Mouse (Mus musculus): Measurements from ENCODE around the gene Atf7. TPM values are rescaled to one million over a fixed set of nuclear protein-coding genes. Genes with fewer than 3 reads are reported as not detected.

Gene Atf7
- total and polyA plus RNA-seq, 2 experiments from 2014 or later = 13.5 to 15.0 TPM

DNA sequence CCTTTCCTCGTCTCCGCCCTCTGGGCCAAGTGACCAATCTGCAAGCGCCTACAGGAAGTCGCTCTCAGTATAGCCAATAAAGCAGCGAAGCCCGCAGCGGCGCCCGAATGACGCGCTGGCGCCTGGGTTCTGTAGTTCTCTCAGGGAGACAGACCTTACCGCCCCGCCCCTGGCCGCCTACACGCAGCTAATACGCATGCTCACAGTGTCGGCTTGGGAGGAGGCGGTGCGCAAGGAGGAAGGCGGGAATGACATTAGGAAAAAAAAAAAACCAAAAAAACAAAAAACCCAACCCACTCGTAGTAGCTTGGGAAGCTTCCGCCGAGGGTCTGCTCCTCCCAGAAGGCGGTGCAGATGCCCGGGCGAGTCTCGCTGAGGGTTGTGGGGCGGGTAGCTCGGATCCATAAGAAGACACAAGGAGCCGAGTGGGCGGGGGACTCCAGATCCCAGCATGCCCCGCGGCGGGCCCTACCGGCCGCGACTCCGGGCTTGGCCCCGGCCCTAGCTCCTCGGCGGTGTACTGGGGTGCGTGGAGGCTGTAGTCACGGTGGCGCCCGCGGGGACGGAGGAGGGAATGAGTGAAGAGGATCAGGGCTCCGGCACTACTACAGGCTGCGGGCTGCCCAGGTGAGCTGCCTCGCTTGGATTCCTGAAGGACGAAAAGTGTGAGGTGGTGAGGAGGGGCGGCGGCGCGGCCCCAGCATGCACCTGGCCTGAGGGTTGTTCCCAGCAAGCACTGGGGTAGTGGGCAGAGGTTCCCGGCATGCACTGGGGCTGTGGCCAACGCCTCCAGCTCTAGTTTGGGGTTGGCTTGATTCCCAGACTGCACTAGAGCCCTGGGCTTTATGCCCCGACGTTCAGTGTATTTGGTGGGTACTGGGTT is 107.0 kb downstream of the Atf7 start, which contains the start of gene Tarbp2:
TSS of gene Tarbp2 (plus strand) at position 217 of the 883 bp plus-strand sequence.
- H3K9me3 ChIP-seq (ENCODE audit: low read length) = no peaks in the 10 kb centered on the region
- no peak for TF ChIP-seq CTCF (IDR thresholded peaks at IDR 0.05; ENCODE audit: low read depth)
- H3K27me3 ChIP-seq (ENCODE audit: insufficient read depth, low read length) = no peaks in the 10 kb centered on the region
- H3K9ac ChIP-seq (replicated peaks; ENCODE audit: low read length) = peak within 1 kb of the TSS; percentile 79
- ATAC-seq (peak; percentile 93), DNase-seq (ENCODE audit: low spot score) (peak; percentile 100)
- peak within 1 kb of the TSS; percentile 95 for H3K4me2 ChIP-seq (ENCODE audit: low read depth, low read length)
- H3K4me1 ChIP-seq (ENCODE audit: insufficient read depth, low read length) = peaks cover 16% of the 10 kb centered on the region
- H3K4me3 ChIP-seq (ENCODE audit: low read length) = peak within 1 kb of the TSS; percentile 76
- under 1% methylated on average over 60 of the region's 60 CpGs for WGBS
- H3K27ac ChIP-seq = peak within 1 kb of the TSS; percentile 99
- peaks cover 5% of the 10 kb centered on the region for H3K36me3 ChIP-seq (ENCODE audit: insufficient read depth, low read length)

DNA sequence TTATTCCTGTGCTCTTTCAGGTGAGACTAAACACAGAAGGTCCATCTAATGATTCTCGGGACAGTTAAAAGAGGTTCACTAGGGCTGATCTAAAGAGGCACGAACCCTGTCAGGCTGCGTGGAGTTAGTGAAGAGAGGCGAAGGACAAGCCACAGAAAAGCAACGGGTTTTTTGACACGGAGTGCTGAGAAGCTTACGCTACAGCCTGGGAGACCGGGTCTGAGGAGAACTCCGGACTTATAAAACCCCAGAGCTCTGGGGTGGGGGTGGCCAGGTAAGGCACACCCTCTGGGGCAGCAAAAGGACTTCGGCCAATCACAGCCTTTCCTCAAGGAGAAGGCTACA is 107.7 kb downstream of the Atf7 start:
- H3K27ac ChIP-seq = peak overlapping the region; percentile 99
- DNase-seq (ENCODE audit: low spot score) (no peak), ATAC-seq (no peak)
- no peak for TF ChIP-seq CTCF (IDR thresholded peaks at IDR 0.05; ENCODE audit: low read depth)
- peak overlapping the region; percentile 95 for H3K4me2 ChIP-seq (ENCODE audit: low read depth, low read length)
- H3K9me3 ChIP-seq (ENCODE audit: low read length) = no peaks in the 10 kb centered on the region
- H3K4me3 ChIP-seq (ENCODE audit: low read length) = peak overlapping the region; percentile 76
- peaks cover 16% of the 10 kb centered on the region for H3K4me1 ChIP-seq (ENCODE audit: insufficient read depth, low read length)
- peak overlapping the region; percentile 79 for H3K9ac ChIP-seq (replicated peaks; ENCODE audit: low read length)
- WGBS = under 1% methylated on average over 10 of the region's 10 CpGs
- H3K36me3 ChIP-seq (ENCODE audit: insufficient read depth, low read length) = peaks cover 5% of the 10 kb centered on the region
- H3K27me3 ChIP-seq (ENCODE audit: insufficient read depth, low read length) = no peaks in the 10 kb centered on the region

DNA sequence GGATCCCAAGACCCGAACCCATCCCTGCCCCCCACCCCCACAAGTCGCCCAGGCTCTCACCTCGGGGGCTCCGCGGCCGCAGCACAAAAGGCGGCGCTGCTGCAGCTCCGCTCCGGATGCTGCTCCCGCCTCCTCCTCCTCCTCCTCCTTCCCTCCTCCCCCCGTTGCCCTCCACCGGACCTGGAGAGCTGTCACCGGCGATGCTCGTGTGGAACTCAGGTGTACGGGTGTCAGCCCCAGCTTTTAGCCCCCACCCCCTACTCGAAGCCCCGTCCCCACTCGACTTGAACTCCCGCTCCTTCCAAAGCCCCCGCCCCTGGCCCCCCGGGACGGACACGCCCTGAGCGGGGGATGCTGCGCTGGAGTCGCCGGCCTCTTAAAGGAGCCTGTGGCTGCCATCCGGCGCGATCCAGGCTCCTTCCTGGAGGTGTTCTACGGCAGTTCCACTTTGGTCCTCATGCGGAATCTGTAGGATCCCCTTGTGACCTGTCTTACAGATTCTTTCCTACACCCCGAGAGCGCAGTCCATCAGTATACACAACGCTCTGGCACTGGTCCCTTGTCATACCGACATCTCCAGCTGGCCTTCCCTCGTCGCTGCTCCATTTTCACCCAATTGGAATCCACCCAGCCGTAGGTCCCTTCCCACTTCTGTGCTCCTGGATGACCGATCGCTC is 108.4 kb downstream of the Atf7 start, which contains the start of gene Map3k12:
TSS of gene Map3k12 (minus strand) at position 337 of the 677 bp plus-strand sequence.
- Histone ChIP-seq H3K9ac (replicated peaks; ENCODE audit: low read length) (peak within 1 kb of the TSS; percentile 79), H3K9me3 (ENCODE audit: low read length) (no peaks in the 10 kb centered on the region), H3K4me3 (ENCODE audit: low read length) (peak within 1 kb of the TSS; percentile 76), H3K4me1 (ENCODE audit: insufficient read depth, low read length) (peaks cover 22% of the 10 kb centered on the region), H3K27me3 (ENCODE audit: insufficient read depth, low read length) (no peaks in the 10 kb centered on the region), H3K4me2 (ENCODE audit: low read depth, low read length) (peak within 1 kb of the TSS; percentile 95), H3K36me3 (ENCODE audit: insufficient read depth, low read length) (peaks cover under 1% of the 10 kb centered on the region), H3K27ac (peak within 1 kb of the TSS; percentile 99)
- WGBS = under 1% methylated on average over 42 of the region's 43 CpGs
- ATAC-seq = peak; percentile 3; the same call in 1 of the 2 replicates
- peak; percentile 82 for DNase-seq (ENCODE audit: low spot score)
- peak; percentile 12; the same call in 1 of the 2 replicates for TF ChIP-seq CTCF (IDR thresholded peaks at IDR 0.05; ENCODE audit: low read depth)

DNA sequence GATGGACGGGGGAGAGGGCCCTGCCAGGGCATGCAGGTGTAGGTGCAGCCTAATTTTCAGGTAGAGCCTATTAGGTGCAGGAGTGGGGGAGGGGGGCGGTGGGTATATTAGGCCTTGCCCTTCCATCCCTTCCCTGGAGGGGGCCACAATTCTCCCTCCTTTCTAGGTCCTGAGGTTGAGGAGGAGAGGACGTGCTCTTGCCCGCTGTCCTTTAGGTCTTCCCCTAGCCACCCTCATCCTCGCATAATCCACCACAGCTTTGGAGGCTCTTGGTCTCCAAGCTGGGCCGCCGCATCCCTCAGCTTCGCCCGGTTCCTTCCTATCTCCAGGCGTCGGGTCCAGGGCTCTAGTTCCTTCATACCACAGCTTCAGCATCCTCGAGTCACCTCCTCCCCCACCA is 109.0 kb downstream of the Atf7 start:
- peaks cover 28% of the 10 kb centered on the region for H3K4me1 ChIP-seq (ENCODE audit: insufficient read depth, low read length)
- H3K27ac ChIP-seq = peak overlapping the region; percentile 99
- peak overlapping the region; percentile 95 for H3K4me2 ChIP-seq (ENCODE audit: low read depth, low read length)
- no peaks in the 10 kb centered on the region; the same call in 1 of the 2 replicates for H3K36me3 ChIP-seq (ENCODE audit: insufficient read depth, low read length)
- peak overlapping the region; percentile 76 for H3K4me3 ChIP-seq (ENCODE audit: low read length)
- peak; percentile 22; the same call in 1 of the 2 replicates for TF ChIP-seq CTCF (IDR thresholded peaks at IDR 0.05; ENCODE audit: low read depth)
- H3K9ac ChIP-seq (replicated peaks; ENCODE audit: low read length) = peak overlapping the region; percentile 79
- no peaks in the 10 kb centered on the region for H3K27me3 ChIP-seq (ENCODE audit: insufficient read depth, low read length)
- WGBS = 1% methylated on average over 12 of the region's 12 CpGs
- DNase-seq (ENCODE audit: low spot score) (peak; percentile 57), ATAC-seq (no peak)
- H3K9me3 ChIP-seq (ENCODE audit: low read length) = no peaks in the 10 kb centered on the region

DNA sequence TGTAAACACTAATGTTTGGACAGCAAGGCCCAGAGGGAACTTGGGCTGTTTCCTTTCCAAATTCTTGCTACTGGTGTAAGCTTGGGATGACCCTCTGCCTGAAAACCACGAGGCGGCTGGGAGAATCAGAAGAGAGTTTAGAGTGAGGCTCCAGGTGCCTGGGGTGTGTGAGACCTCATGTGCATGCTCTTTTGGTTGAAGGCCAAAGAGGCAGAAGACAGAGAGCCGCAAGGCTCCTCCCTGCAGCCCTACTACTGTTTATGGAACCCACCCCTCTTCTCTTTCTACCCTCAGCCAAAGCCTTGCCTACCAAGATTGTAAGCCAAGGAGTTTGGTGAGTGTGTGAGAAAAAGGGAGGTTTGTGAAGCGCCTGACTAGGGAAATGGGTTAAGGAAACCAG is 109.5 kb downstream of the Atf7 start:
- Histone ChIP-seq H3K4me3 (ENCODE audit: low read length) (peak overlapping the region; percentile 76), H3K4me2 (ENCODE audit: low read depth, low read length) (peak overlapping the region; percentile 95), H3K9ac (replicated peaks; ENCODE audit: low read length) (peak overlapping the region; percentile 79), H3K36me3 (ENCODE audit: insufficient read depth, low read length) (no peaks in the 10 kb centered on the region), H3K27ac (peak overlapping the region; percentile 99), H3K27me3 (ENCODE audit: insufficient read depth, low read length) (no peaks in the 10 kb centered on the region), H3K9me3 (ENCODE audit: low read length) (no peaks in the 10 kb centered on the region), H3K4me1 (ENCODE audit: insufficient read depth, low read length) (peaks cover 33% of the 10 kb centered on the region)
- DNase-seq (ENCODE audit: low spot score) (no peak), ATAC-seq (no peak)
- WGBS = 36% methylated on average over 4 of the region's 4 CpGs
- TF ChIP-seq CTCF (IDR thresholded peaks at IDR 0.05; ENCODE audit: low read depth) = no peak

DNA sequence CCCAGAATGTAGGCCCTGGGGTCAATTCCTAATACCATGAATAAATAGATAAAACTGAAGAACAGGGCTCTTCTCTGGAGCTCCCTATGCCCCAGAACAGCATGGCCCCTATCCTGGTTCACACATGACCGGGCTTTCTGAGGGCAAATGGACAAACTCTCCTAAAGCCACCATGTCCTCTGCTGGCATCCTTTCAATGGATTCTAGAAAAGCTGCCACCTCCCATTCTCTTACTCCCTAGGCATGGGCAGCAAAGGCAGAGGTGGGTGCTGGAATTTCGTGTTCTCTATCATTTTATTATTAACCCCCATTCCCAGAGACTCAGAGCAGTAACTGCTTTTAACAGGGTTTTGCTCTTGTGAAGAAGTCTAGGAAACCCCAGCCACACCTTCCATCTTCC is 110.0 kb downstream of the Atf7 start:
- DNase-seq (ENCODE audit: low spot score) (no peak), ATAC-seq (no peak)
- Histone ChIP-seq H3K27me3 (ENCODE audit: insufficient read depth, low read length) (no peaks in the 10 kb centered on the region), H3K27ac (0 out of 2 replicates have a peak overlapping the region, but pooled peaks have one; percentile 99), H3K4me1 (ENCODE audit: insufficient read depth, low read length) (peaks cover 35% of the 10 kb centered on the region), H3K4me3 (ENCODE audit: low read length) (peak overlapping the region; percentile 76), H3K9me3 (ENCODE audit: low read length) (no peaks in the 10 kb centered on the region), H3K9ac (replicated peaks; ENCODE audit: low read length) (no peak overlapping the region), H3K36me3 (ENCODE audit: insufficient read depth, low read length) (no peaks in the 10 kb centered on the region), H3K4me2 (ENCODE audit: low read depth, low read length) (peak overlapping the region; percentile 95)
- WGBS = 87% methylated on average over 2 of the region's 2 CpGs
- TF ChIP-seq CTCF (IDR thresholded peaks at IDR 0.05; ENCODE audit: low read depth) = no peak
